Mouse (Mus musculus): ENCODE measurements at regions not wholly inside any gene's neighbourhood (a gene's known extent, or its start where the extent isn't known, plus 50 kb on each side); places are given as distances from the start of the nearest gene placed in this dataset.
A peak's percentile ranks its signal among the peaks of the same experiment; 100 is the strongest.

- no peak for DNase-seq (ENCODE audit: low read depth)
Observed at GRCm38 (mm10) chr1:157012950-157013668, 73.7 kb upstream of the Ralgps2 start.

GRCm38 (mm10) chr1:157011226-157011625 lies 71.8 kb upstream of the Ralgps2 start:
- TF ChIP-seq CTCF (IDR thresholded peaks at IDR 0.05; ENCODE audit: borderline replicate concordance, extremely low read depth, insufficient read depth, insufficient read length) (no peak), POLR2A (IDR thresholded peaks at IDR 0.05; ENCODE audit: borderline replicate concordance, extremely low read depth, insufficient read depth, insufficient read length, poor library complexity, severe bottlenecking) (no peak)
- DNase-seq (ENCODE audit: low read depth) = no peak

More at GRCm38 (mm10) chr1:157012950-157013668, 73.7 kb upstream of the Ralgps2 start:
- TF ChIP-seq CTCF (IDR thresholded peaks at IDR 0.05; ENCODE audit: borderline replicate concordance, extremely low read depth, insufficient read depth, insufficient read length) = no peak
- TF ChIP-seq POLR2A (IDR thresholded peaks at IDR 0.05; ENCODE audit: borderline replicate concordance, extremely low read depth, insufficient read depth, insufficient read length, poor library complexity, severe bottlenecking) = no peak

- TF ChIP-seq POLR2A (IDR thresholded peaks at IDR 0.05; ENCODE audit: borderline replicate concordance, extremely low read depth, insufficient read depth, insufficient read length, poor library complexity, severe bottlenecking) (no peak), CTCF (IDR thresholded peaks at IDR 0.05; ENCODE audit: borderline replicate concordance, extremely low read depth, insufficient read depth, insufficient read length) (no peak)
- DNase-seq (ENCODE audit: low read depth) = no peak
Observed at GRCm38 (mm10) chr1:157009427-157009826, 70.0 kb upstream of the Ralgps2 start.

- TF ChIP-seq CTCF (IDR thresholded peaks at IDR 0.05; ENCODE audit: borderline replicate concordance, extremely low read depth, insufficient read depth, insufficient read length) (no peak), POLR2A (IDR thresholded peaks at IDR 0.05; ENCODE audit: borderline replicate concordance, extremely low read depth, insufficient read depth, insufficient read length, poor library complexity, severe bottlenecking) (no peak)
- no peak for DNase-seq (ENCODE audit: low read depth)
Observed at GRCm38 (mm10) chr1:157007891-157008730, 68.7 kb upstream of the Ralgps2 start.

GRCm38 (mm10) chr1:157004312-157005074 lies 65.1 kb upstream of the Ralgps2 start:
- no peak for DNase-seq (ENCODE audit: low read depth)
- TF ChIP-seq CTCF (IDR thresholded peaks at IDR 0.05; ENCODE audit: borderline replicate concordance, extremely low read depth, insufficient read depth, insufficient read length) (no peak), POLR2A (IDR thresholded peaks at IDR 0.05; ENCODE audit: borderline replicate concordance, extremely low read depth, insufficient read depth, insufficient read length, poor library complexity, severe bottlenecking) (no peak)

- no peak for TF ChIP-seq POLR2A (IDR thresholded peaks at IDR 0.05; ENCODE audit: borderline replicate concordance, extremely low read depth, insufficient read depth, insufficient read length, poor library complexity, severe bottlenecking)
- no peak for TF ChIP-seq CTCF (IDR thresholded peaks at IDR 0.05; ENCODE audit: borderline replicate concordance, extremely low read depth, insufficient read depth, insufficient read length)
- DNase-seq (ENCODE audit: low read depth) = no peak
Observed at GRCm38 (mm10) chr1:157003034-157003433, 63.6 kb upstream of the Ralgps2 start.

- no peak for DNase-seq (ENCODE audit: low read depth)
- TF ChIP-seq CTCF (IDR thresholded peaks at IDR 0.05; ENCODE audit: borderline replicate concordance, extremely low read depth, insufficient read depth, insufficient read length) = no peak
- no peak for TF ChIP-seq POLR2A (IDR thresholded peaks at IDR 0.05; ENCODE audit: borderline replicate concordance, extremely low read depth, insufficient read depth, insufficient read length, poor library complexity, severe bottlenecking)
Observed at GRCm38 (mm10) chr1:157002258-157002657, 62.8 kb upstream of the Ralgps2 start.

- TF ChIP-seq POLR2A (IDR thresholded peaks at IDR 0.05; ENCODE audit: borderline replicate concordance, extremely low read depth, insufficient read depth, insufficient read length, poor library complexity, severe bottlenecking) = no peak
- TF ChIP-seq CTCF (IDR thresholded peaks at IDR 0.05; ENCODE audit: borderline replicate concordance, extremely low read depth, insufficient read depth, insufficient read length) = no peak
- DNase-seq (ENCODE audit: low read depth) = peak; percentile 74
Observed at GRCm38 (mm10) chr1:157001008-157001660, 61.7 kb upstream of the Ralgps2 start.

- TF ChIP-seq POLR2A (IDR thresholded peaks at IDR 0.05; ENCODE audit: borderline replicate concordance, extremely low read depth, insufficient read depth, insufficient read length, poor library complexity, severe bottlenecking) (no peak), CTCF (IDR thresholded peaks at IDR 0.05; ENCODE audit: borderline replicate concordance, extremely low read depth, insufficient read depth, insufficient read length) (no peak)
- no peak for DNase-seq (ENCODE audit: low read depth)
Observed at GRCm38 (mm10) chr1:156999947-157000346, 60.5 kb upstream of the Ralgps2 start.

GRCm38 (mm10) chr1:156999272-156999671 lies 59.8 kb upstream of the Ralgps2 start:
- DNase-seq (ENCODE audit: low read depth) = no peak
- TF ChIP-seq POLR2A (IDR thresholded peaks at IDR 0.05; ENCODE audit: borderline replicate concordance, extremely low read depth, insufficient read depth, insufficient read length, poor library complexity, severe bottlenecking) = no peak
- TF ChIP-seq CTCF (IDR thresholded peaks at IDR 0.05; ENCODE audit: borderline replicate concordance, extremely low read depth, insufficient read depth, insufficient read length) = no peak

Data from brain, embryonic 14.5 days (tissue).